ENCODE assay signal across 8 mouse cellular contexts in genomic region chr1:97659405-97659804, GRCm38 (mm10). TPM values are rescaled to one million over a fixed set of nuclear protein-coding genes. Genes with fewer than 3 reads are reported as not detected.
DNase-seq lines count a peak whose midpoint lies in the region; ATAC-seq and TF ChIP-seq lines count a peak whose summit lies in the region.

No protein-coding gene starts in this region.

- 71% methylated on average over 7 of the region's 7 CpGs for WGBS in kidney, embryonic 15.5 days
- 36% methylated on average over 7 of the region's 7 CpGs for WGBS in hindbrain, embryonic 15.5 days
- WGBS in intestine, embryonic 15.5 days = 77% methylated on average over 7 of the region's 7 CpGs

- no peak for TF ChIP-seq CTCF in brain, embryonic 14.5 days (IDR thresholded peaks at IDR 0.05; ENCODE audit: borderline replicate concordance, extremely low read depth, insufficient read depth, insufficient read length)

- no peak for ATAC-seq in kidney, embryonic 15.5 days (replicated peaks; ENCODE audit: low FRiP score)
- no peak for ATAC-seq in hindbrain, embryonic 15.5 days (ENCODE audit: low FRiP score, low read depth)
- ATAC-seq in monocyte, adult 5-6 weeks (replicated peaks; ENCODE audit: insufficient number of reproducible peaks, low FRiP score, low TSS enrichment, poor library complexity, severe bottlenecking) = peak; percentile 79
- no peak for ATAC-seq in intestine, embryonic 15.5 days

- H3K36me3 ChIP-seq in kidney, embryonic 15.5 days = no peaks in the 10 kb centered on the region
- H3K36me3 ChIP-seq in hindbrain, embryonic 15.5 days = no peaks in the 10 kb centered on the region
- no peaks in the 10 kb centered on the region for H3K36me3 ChIP-seq in intestine, embryonic 15.5 days

- no peak overlapping the region for H3K27ac ChIP-seq in kidney, embryonic 15.5 days
- 0 out of 2 replicates have a peak overlapping the region, but pooled peaks have one; percentile 31 for H3K27ac ChIP-seq in hindbrain, embryonic 15.5 days (replicated peaks)
- no peak overlapping the region for H3K27ac ChIP-seq in intestine, embryonic 15.5 days

- H3K4me2 ChIP-seq in kidney, embryonic 15.5 days = peak overlapping the region; percentile 93
- peak overlapping the region; percentile 76 for H3K4me2 ChIP-seq in hindbrain, embryonic 15.5 days
- no peak overlapping the region; the same call in 1 of the 2 replicates for H3K4me2 ChIP-seq in intestine, embryonic 15.5 days (replicated peaks)

- no peak for TF ChIP-seq POLR2A in brain, embryonic 14.5 days (IDR thresholded peaks at IDR 0.05; ENCODE audit: borderline replicate concordance, extremely low read depth, insufficient read depth, insufficient read length, poor library complexity, severe bottlenecking)

- DNase-seq in kidney, adult 11 months = no peak
- peak; percentile 32 for DNase-seq in brain, embryonic 14.5 days (ENCODE audit: low read depth)
- no peak for DNase-seq in thymus, postnatal 36 days
- DNase-seq in cerebellum, adult 18-20 months = no peak

- H3K9me3 ChIP-seq in kidney, embryonic 15.5 days (replicated peaks) = no peaks in the 10 kb centered on the region
- H3K9me3 ChIP-seq in hindbrain, embryonic 15.5 days = no peaks in the 10 kb centered on the region
- H3K9me3 ChIP-seq in intestine, embryonic 15.5 days = no peaks in the 10 kb centered on the region

- H3K9ac ChIP-seq in kidney, embryonic 15.5 days = 0 out of 2 replicates have a peak overlapping the region, but pooled peaks have one; percentile 2
- H3K9ac ChIP-seq in hindbrain, embryonic 15.5 days = peak overlapping the region; percentile 24; the same call in 1 of the 2 replicates
- H3K9ac ChIP-seq in intestine, embryonic 15.5 days = no peak overlapping the region

- H3K27me3 ChIP-seq in kidney, embryonic 15.5 days = no peaks in the 10 kb centered on the region
- no peaks in the 10 kb centered on the region for H3K27me3 ChIP-seq in hindbrain, embryonic 15.5 days
- no peaks in the 10 kb centered on the region for H3K27me3 ChIP-seq in intestine, embryonic 15.5 days (replicated peaks)

- peaks cover 33% of the 10 kb centered on the region for H3K4me1 ChIP-seq in kidney, embryonic 15.5 days
- H3K4me1 ChIP-seq in hindbrain, embryonic 15.5 days (replicated peaks) = peaks cover 59% of the 10 kb centered on the region
- no peaks in the 10 kb centered on the region for H3K4me1 ChIP-seq in intestine, embryonic 15.5 days (replicated peaks)

- peak overlapping the region; percentile 92; the same call in 1 of the 2 replicates for H3K4me3 ChIP-seq in kidney, embryonic 15.5 days (replicated peaks)
- peak overlapping the region; percentile 95 for H3K4me3 ChIP-seq in hindbrain, embryonic 15.5 days
- H3K4me3 ChIP-seq in intestine, embryonic 15.5 days (replicated peaks) = no peak overlapping the region

RNA-seq across cellular contexts. Expression of gene D1Ertd622e, which starts 2.5 kb away (rescaled TPM):
- 23.2 and 25.7 TPM in 2 replicates for polyA plus RNA-seq in kidney, embryonic 15.5 days (2015; fragmentation: Nextera tagmentation; extraction: Ambion mirVana)
- polyA plus RNA-seq in brain, embryonic 14.5 days (2012; rRNA removed) = 44.4 and 53.5 TPM in 2 replicates
- 55.6 and 57.3 TPM in 2 replicates for polyA plus RNA-seq in hindbrain, embryonic 15.5 days (2015; fragmentation: Nextera tagmentation; extraction: Ambion mirVana)
- total RNA-seq in monocyte, adult 5-6 weeks (2017) = 115 to 144 TPM (median 137 TPM) in 3 replicates
- 17.9 and 20.0 TPM in 2 replicates for polyA plus RNA-seq in intestine, embryonic 15.5 days (2015; fragmentation: Nextera tagmentation; extraction: Ambion mirVana)
